Mouse (Mus musculus): Measurements from ENCODE around the gene Cacna1c. TPM values are rescaled to one million over a fixed set of nuclear protein-coding genes. Genes with fewer than 3 reads are reported as not detected.

The Cacna1c gene
- total RNA-seq, 2 experiments from 2014 or later = 195 to 220 TPM

GRCm38 (mm10) chr6:118843566-118843965, 352.7 kb downstream of the Cacna1c start:
- DNase-seq = no peak
- intact Hi-C loops (cut with DNase I) = no loop called here

GRCm38 (mm10) chr6:118841892-118842291, 354.3 kb downstream of the Cacna1c start:
- no peak for DNase-seq
- intact Hi-C loops (cut with DNase I) = no loop called here

- no peak for DNase-seq
- intact Hi-C loops (cut with DNase I) = no loop called here
These were observed 357.0 kb downstream of the Cacna1c start for GRCm38 (mm10) chr6:118838919-118839915.

GRCm38 (mm10) chr6:118836693-118837092, 359.5 kb downstream of the Cacna1c start:
- DNase-seq = no peak
- intact Hi-C loops (cut with DNase I) = no loop called here

GRCm38 (mm10) chr6:118834046-118834445, 362.2 kb downstream of the Cacna1c start:
- intact Hi-C loops (cut with DNase I) = no loop called here

GRCm38 (mm10) chr6:118833049-118833448, 363.2 kb downstream of the Cacna1c start:
- no peak for DNase-seq

More at GRCm38 (mm10) chr6:118834046-118834445, 362.2 kb downstream of the Cacna1c start:
- DNase-seq = no peak

GRCm38 (mm10) chr6:118832616-118833015, 363.6 kb downstream of the Cacna1c start:
- DNase-seq = no peak
- intact Hi-C loops (cut with DNase I) = no loop called here

More at GRCm38 (mm10) chr6:118833049-118833448, 363.2 kb downstream of the Cacna1c start:
- intact Hi-C loops (cut with DNase I) = no loop called here

GRCm38 (mm10) chr6:118830851-118831250, 365.4 kb downstream of the Cacna1c start:
- intact Hi-C loops (cut with DNase I) = no loop called here

GRCm38 (mm10) chr6:118828187-118828586, 368.0 kb downstream of the Cacna1c start:
- intact Hi-C loops (cut with DNase I) = no loop called here
- DNase-seq = no peak

More at GRCm38 (mm10) chr6:118830851-118831250, 365.4 kb downstream of the Cacna1c start:
- no peak for DNase-seq

GRCm38 (mm10) chr6:118827560-118827959, 368.7 kb downstream of the Cacna1c start:
- intact Hi-C loops (cut with DNase I) = no loop called here
- DNase-seq = no peak

GRCm38 (mm10) chr6:118825400-118825871, 370.8 kb downstream of the Cacna1c start:
- intact Hi-C loops (cut with DNase I) = no loop called here
- peak; percentile 23 to 59 for DNase-seq

GRCm38 (mm10) chr6:118821536-118821935, 374.7 kb downstream of the Cacna1c start:
- intact Hi-C loops (cut with DNase I) = no loop called here
- peak; percentile 23 to 36 for DNase-seq

- peak; percentile 41 to 50 for DNase-seq
- intact Hi-C loops (cut with DNase I) = no loop called here
These were observed 376.6 kb downstream of the Cacna1c start for GRCm38 (mm10) chr6:118819657-118820056.

- no peak for DNase-seq
- intact Hi-C loops (cut with DNase I) = no loop called here
These were observed 378.2 kb downstream of the Cacna1c start for GRCm38 (mm10) chr6:118817928-118818503.

GRCm38 (mm10) chr6:118816253-118816652, 380.0 kb downstream of the Cacna1c start:
- intact Hi-C loops (cut with DNase I) = no loop called here
- no peak for DNase-seq

GRCm38 (mm10) chr6:118812556-118812955, 383.7 kb downstream of the Cacna1c start:
- DNase-seq = no peak
- intact Hi-C loops (cut with DNase I) = no loop called here

GRCm38 (mm10) chr6:118812007-118812406, 384.2 kb downstream of the Cacna1c start:
- DNase-seq = no peak

GRCm38 (mm10) chr6:118810834-118811233, 385.4 kb downstream of the Cacna1c start:
- DNase-seq = no peak
- intact Hi-C loops (cut with DNase I) = no loop called here

More at GRCm38 (mm10) chr6:118812007-118812406, 384.2 kb downstream of the Cacna1c start:
- intact Hi-C loops (cut with DNase I) = no loop called here

- no peak for DNase-seq
- intact Hi-C loops (cut with DNase I) = no loop called here
These were observed 391.1 kb downstream of the Cacna1c start for GRCm38 (mm10) chr6:118805139-118805538.

- intact Hi-C loops (cut with DNase I) = no loop called here
These were observed 393.9 kb downstream of the Cacna1c start for GRCm38 (mm10) chr6:118802286-118802685.

GRCm38 (mm10) chr6:118796393-118796792, 399.8 kb downstream of the Cacna1c start:
- intact Hi-C loops (cut with DNase I) = no loop called here
- no peak for DNase-seq

More at GRCm38 (mm10) chr6:118802286-118802685, 393.9 kb downstream of the Cacna1c start:
- DNase-seq = no peak
